Mouse (Mus musculus) liver, embryonic 14.5 days (tissue): Measurements from ENCODE around the gene Kif1bp. TPM values are rescaled to one million over a fixed set of nuclear protein-coding genes. Genes with fewer than 3 reads are reported as not detected.
A peak's percentile ranks its signal among the peaks of the same experiment; 100 is the strongest.

ENCODE experiments used
- ATAC-seq: fragments of 200-750 bp; cut with Nextera tagmentation; 2 replicates; pipeline ENCODE4 v1.8.0; 2017; ENCODE audit warnings: moderate number of reproducible peaks, mild to moderate bottlenecking, moderate library complexity; ENCODE audit not compliant: insufficient read depth
- DNase-seq, 3 experiments: peaks; one replicate each; pipeline ENCODE4 v3.0.0-alpha.2; 2012 to 2013; ENCODE audit warnings: low read depth in 3 of 3, low spot score in 3 of 3
- H3K27ac ChIP-seq: fragments of 300-500 bp; sonication (generic); 2 replicates; pipeline ENCODE4 v1.5.1; 2014; ENCODE audit warnings: moderate library complexity, mild to moderate bottlenecking, control low read depth, inconsistent platforms
- H3K27me3 ChIP-seq: fragments of 300-500 bp; sonication (generic); 2 replicates; pipeline ENCODE4 v1.6.1; 2014; ENCODE audit warnings: mild to moderate bottlenecking, low read length, moderate library complexity; ENCODE audit not compliant: control insufficient read depth, insufficient read depth
- H3K36me3 ChIP-seq: fragments of 300-500 bp; sonication (generic); replicated peaks from 2 replicates; pipeline ENCODE4 v1.6.1; 2014; ENCODE audit warnings: low read depth; ENCODE audit not compliant: control insufficient read depth, insufficient read depth
- H3K4me1 ChIP-seq, 2 experiments: fragments of 200-500 bp in 1 of 2; fragments of 300-500 bp in 1 of 2; sonication (generic) in 1 of 2; replicated peaks; 2 replicates each; pipeline ENCODE4 v1.6.1; 2012 to 2014; ENCODE audit warnings: antibody characterized with exemption in 1 of 2, inconsistent platforms in 1 of 2, low read length in 1 of 2; ENCODE audit not compliant: control insufficient read depth in 2 of 2, insufficient read depth in 2 of 2
- H3K4me2 ChIP-seq: fragments of 300-500 bp; sonication (generic); 2 replicates; pipeline ENCODE4 v1.6.1; 2014; ENCODE audit warnings: low read depth, mild to moderate bottlenecking, control low read depth, moderate library complexity
- H3K4me3 ChIP-seq, 2 experiments: fragments of 200-500 bp in 1 of 2; fragments of 300-500 bp in 1 of 2; sonication (generic) in 1 of 2; 2 replicates each; pipeline ENCODE4 v1.5.1; 2012 to 2014; ENCODE audit warnings: low read depth in 2 of 2, low read length in 2 of 2, mild to moderate bottlenecking in 2 of 2, control low read depth in 1 of 2, inconsistent platforms in 1 of 2, moderate library complexity in 1 of 2; ENCODE audit not compliant: insufficient read depth in 1 of 2
- H3K9ac ChIP-seq: fragments of 300-500 bp; sonication (generic); replicated peaks from 2 replicates; pipeline ENCODE4 v1.6.1; 2014; ENCODE audit warnings: mild to moderate bottlenecking, control low read depth, moderate library complexity
- H3K9me3 ChIP-seq: fragments of 300-500 bp; sonication (generic); 2 replicates; pipeline ENCODE4 v1.6.1; 2016; ENCODE audit warnings: low read length, mixed read lengths; ENCODE audit not compliant: control insufficient read depth
- CTCF ChIP-seq: IDR thresholded peaks from 2 replicates; pipeline ENCODE4 v1.5.1; 2016; ENCODE audit warnings: antibody characterized with exemption, low read depth, control low read depth
- EP300 ChIP-seq: IDR thresholded peaks from 2 replicates; pipeline ENCODE4 v1.6.1; 2016; ENCODE audit warnings: antibody characterized with exemption, low read depth
- WGBS: fragments of 180-500 bp; shearing (Covaris S2); extraction: QIAGEN DNeasy Blood & Tissue Kit; methylation state at CpG from one replicate; pipeline ENCODE4 v1.1.7; 2014; ENCODE audit not compliant: insufficient replicate concordance; 5-methylcytosine and 5-hydroxymethylcytosine counted together
- polyA plus RNA-seq, 2 experiments: library from polyadenylated mRNA; depleted of rRNA in 1 of 2; stranded (reverse) in 1 of 2; unstranded in 1 of 2; fragments of >200 nt; fragmentation: Nextera tagmentation in 1 of 2; extraction: Ambion mirVana in 1 of 2; gene quantifications; 2 replicates each; pipeline versions ENCODE4 v1.2.1 to v1.2.3; 2012 to 2014

Kif1bp gene
- polyA plus RNA-seq (2012; rRNA removed) (6.0 and 9.2 TPM in 2 replicates), polyA plus RNA-seq (2014; fragmentation: Nextera tagmentation; extraction: Ambion mirVana) (11.5 and 13.5 TPM in 2 replicates)

DNA sequence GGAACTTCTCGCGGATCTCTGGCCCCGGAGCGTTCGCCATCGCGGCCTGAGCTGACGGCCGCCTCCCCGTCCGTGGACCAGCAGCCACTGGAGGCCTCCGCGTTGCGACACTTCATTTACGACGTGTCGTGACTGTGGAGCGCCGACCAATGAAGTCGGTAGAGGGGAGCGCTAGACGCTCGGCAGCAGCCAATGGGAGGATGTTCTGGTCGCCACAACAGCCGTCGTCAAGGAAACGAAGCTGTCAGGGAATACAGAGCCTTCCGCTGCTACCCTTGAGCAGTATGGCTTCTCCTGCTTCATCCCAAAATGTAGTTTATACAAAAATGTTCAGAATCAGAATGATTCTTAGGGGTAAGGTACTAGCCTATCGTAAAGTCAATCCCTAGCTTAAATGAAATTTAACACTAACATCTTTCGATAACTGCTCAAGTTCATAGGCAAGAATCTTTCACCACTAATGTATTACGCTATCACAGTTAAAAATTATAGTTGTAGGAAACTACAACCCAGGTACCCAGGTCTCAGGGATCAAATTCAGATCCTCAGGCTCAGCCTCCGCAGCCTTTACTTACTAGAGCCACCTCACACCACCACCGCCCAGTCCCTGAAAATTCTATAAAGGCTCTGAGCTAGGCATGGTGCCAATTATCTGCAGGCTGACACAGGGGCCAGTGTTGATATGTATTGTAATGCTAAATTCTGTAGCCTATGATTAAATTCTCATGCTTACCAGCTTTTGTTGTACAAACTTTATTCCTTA is at the start of gene Kif1bp:
TSS of gene Kif1bp (minus strand) at position 120 of the 763 bp plus-strand sequence.
- H3K4me1 ChIP-seq, result peaks cover 6 to 9% of the 10 kb centered on the region in 2 experiments; a peak in 3 of 4 replicates
- DNase-seq, result peak; percentile 97 to 98 (median 97)
- H3K9me3 ChIP-seq, result no peaks in the 10 kb centered on the region
- H3K9ac ChIP-seq, result peak within 1 kb of the TSS; percentile 60
- peak within 1 kb of the TSS; percentile 87 for H3K4me2 ChIP-seq
- peaks cover 28% of the 10 kb centered on the region for H3K36me3 ChIP-seq
- peak within 1 kb of the TSS; percentile 61 to 71 for H3K4me3 ChIP-seq
- TF ChIP-seq EP300 (no peak), CTCF (no peak)
- H3K27me3 ChIP-seq, result no peaks in the 10 kb centered on the region
- WGBS, result 5% methylated on average over 33 of the region's 33 CpGs
- peak; percentile 94 for ATAC-seq
- H3K27ac ChIP-seq, result peak within 1 kb of the TSS; percentile 52

DNA sequence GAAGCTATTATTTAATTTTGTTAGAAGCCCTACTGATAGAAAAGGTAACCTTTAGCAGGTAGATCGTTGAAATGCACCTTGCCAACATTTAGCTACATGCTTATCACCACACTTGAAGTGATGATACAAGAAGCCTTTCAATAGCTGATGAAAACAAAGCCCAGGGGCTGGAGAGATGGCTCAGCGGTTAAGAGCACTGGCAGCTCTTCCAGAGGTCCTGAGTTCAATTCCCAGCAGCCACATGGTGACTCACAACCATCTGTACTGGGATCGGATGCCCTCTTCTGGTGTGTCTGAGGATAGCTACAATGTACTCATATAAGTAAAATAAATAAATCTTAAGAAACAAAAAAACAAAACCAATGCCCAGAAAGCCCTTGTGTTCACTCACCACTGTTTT is 25.9 kb upstream of the Kif1bp start:
- WGBS, result 71% methylated on average over 3 of the region's 3 CpGs

DNA sequence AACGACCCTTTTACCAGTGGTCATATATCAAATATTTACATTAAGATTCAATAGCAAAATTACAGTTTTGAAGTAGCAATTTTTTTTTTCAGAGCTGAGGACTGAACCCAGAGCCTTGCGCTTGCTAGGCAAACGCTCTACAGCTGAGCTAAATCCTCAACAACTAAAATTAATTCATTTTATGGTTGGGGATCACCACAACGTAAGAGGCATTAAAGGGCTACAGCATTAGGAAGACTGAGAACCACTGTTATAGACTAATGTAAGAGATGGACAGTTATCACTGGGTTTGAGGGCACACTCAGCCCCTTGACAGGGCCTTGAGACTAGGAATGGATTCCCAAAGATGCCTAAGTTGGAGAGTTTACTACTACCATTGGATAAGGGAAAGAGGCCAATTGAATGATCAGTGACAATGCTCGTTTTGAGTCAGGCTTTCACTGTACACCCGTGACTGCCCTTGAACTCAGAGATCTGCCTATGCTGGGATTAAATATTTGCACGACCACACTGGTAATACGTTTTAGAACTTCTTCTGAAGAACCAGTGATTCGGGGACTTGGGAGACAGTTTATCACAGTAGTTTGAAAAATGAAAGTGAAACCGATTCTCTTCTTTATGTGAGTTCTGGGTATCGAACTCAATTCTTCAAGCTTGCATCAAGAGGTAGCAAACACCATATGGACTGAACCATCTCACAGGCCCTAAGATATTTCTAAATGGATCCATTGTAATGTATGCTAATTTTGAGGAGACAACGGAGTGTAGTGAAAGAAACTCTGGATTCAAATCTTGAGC is 25.2 kb upstream of the Kif1bp start:
- H3K4me3 ChIP-seq, result no peak overlapping the region; a peak in 1 of 4 replicates
- 69% methylated on average over 12 of the region's 12 CpGs for WGBS

More for the DNA sequence above, 25.9 kb upstream of the Kif1bp start:
- no peak overlapping the region for H3K4me2 ChIP-seq
- H3K27ac ChIP-seq, result no peak overlapping the region
- no peak for DNase-seq
- no peaks in the 10 kb centered on the region for H3K36me3 ChIP-seq
- H3K4me1 ChIP-seq, result peaks cover 3 to 16% of the 10 kb centered on the region in 2 experiments; a peak in 3 of 4 replicates
- H3K9ac ChIP-seq, result no peak overlapping the region
- no peak overlapping the region for H3K4me3 ChIP-seq
- H3K9me3 ChIP-seq, result no peaks in the 10 kb centered on the region
- no peaks in the 10 kb centered on the region for H3K27me3 ChIP-seq
- TF ChIP-seq CTCF, result no peak
- no peak for TF ChIP-seq EP300
- no peak for ATAC-seq

DNA sequence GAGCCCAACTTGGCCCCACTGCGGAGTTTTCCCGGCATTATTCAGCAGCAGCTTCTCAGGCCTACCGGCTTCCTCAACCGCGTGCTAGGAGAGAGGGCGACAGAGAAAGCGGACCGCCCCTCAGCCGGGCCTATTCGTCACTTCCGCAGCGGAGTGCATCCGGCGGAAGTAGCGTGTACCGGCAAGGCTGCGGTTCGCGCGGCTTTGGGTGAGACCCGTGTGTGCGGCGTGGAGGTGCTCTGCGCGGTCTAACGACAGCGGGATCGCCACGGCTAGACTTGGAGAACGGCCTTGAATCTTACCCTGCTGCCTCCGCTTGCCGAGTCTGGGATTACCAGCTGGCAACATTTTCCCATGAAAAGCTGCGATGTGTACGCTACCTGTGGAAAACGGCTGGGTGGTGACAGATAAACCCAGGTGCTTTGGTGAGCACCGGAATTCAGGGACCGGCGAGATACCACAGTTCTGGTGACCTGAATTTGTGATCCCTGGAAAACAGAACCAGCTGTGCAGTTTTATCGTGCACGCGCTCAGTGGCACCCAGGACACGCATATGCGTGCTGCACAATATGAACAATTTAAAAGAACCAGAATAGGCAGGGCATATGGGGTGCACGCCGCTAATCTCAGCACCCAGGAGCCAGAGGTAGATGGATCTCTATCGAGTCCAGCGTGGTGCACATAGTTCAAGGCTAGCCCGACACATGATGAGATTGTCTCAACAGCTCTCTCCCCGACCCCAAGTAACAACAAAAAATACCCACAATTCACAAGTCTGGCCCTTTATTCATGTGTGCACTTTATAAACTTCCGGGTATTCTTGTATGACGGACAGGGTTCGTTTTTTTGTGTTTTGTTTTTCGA is 24.2 kb upstream of the Kif1bp start, which contains the start of gene Ddx21:
TSS of gene Ddx21 (minus strand) at position 105 of the 864 bp plus-strand sequence.
- H3K4me2 ChIP-seq, result peak within 1 kb of the TSS; percentile 99
- peak within 1 kb of the TSS; percentile 63 for H3K27ac ChIP-seq
- 2% methylated on average over 53 of the region's 53 CpGs for WGBS
- H3K36me3 ChIP-seq, result peaks cover 13% of the 10 kb centered on the region
- peak within 1 kb of the TSS; percentile 84 for H3K9ac ChIP-seq
- ATAC-seq (peak; percentile 93), DNase-seq (peak; percentile 77 to 81 (median 80))
- peaks cover 3 to 17% of the 10 kb centered on the region in 2 experiments; a peak in 3 of 4 replicates for H3K4me1 ChIP-seq
- no peaks in the 10 kb centered on the region for H3K9me3 ChIP-seq
- no peaks in the 10 kb centered on the region for H3K27me3 ChIP-seq
- TF ChIP-seq EP300, result no peak
- TF ChIP-seq CTCF, result 0 out of 2 replicates have a peak, but pooled peaks have one; percentile 5
- H3K4me3 ChIP-seq, result peak within 1 kb of the TSS; percentile 82 to 94

More for the DNA sequence above, 25.2 kb upstream of the Kif1bp start:
- no peak for TF ChIP-seq CTCF
- TF ChIP-seq EP300, result no peak
- ATAC-seq (no peak), DNase-seq (no peak)
- peak overlapping the region; percentile 99 for H3K4me2 ChIP-seq
- no peak overlapping the region for H3K9ac ChIP-seq
- no peaks in the 10 kb centered on the region for H3K27me3 ChIP-seq
- H3K27ac ChIP-seq, result no peak overlapping the region
- H3K36me3 ChIP-seq, result peaks cover 3% of the 10 kb centered on the region
- peaks cover 3 to 17% of the 10 kb centered on the region in 2 experiments; a peak in 3 of 4 replicates for H3K4me1 ChIP-seq
- no peaks in the 10 kb centered on the region for H3K9me3 ChIP-seq
